Mouse (Mus musculus) thymus, adult 2 months (tissue): ENCODE data around the gene Phactr2. TPM values are rescaled to one million over a fixed set of nuclear protein-coding genes. Genes with fewer than 3 reads are reported as not detected.

Experiments
- DNase-seq: peaks from one replicate; pipeline ENCODE4 v3.0.0; 2021
- H3K27ac ChIP-seq: fragments of 200-500 bp; 2 replicates; pipeline ENCODE4 v1.5.1; 2012; ENCODE audit warnings: low read length, control low read depth; ENCODE audit not compliant: control insufficient read depth, insufficient read depth
- H3K27me3 ChIP-seq: fragments of 200-500 bp; 2 replicates; pipeline ENCODE4 v1.6.1; 2012; ENCODE audit warnings: mild to moderate bottlenecking, low read length, moderate library complexity, mixed read lengths; ENCODE audit not compliant: control insufficient read depth, insufficient read depth
- H3K36me3 ChIP-seq: fragments of 200-500 bp; 2 replicates; pipeline ENCODE4 v1.6.1; 2012; ENCODE audit warnings: mild to moderate bottlenecking, low read length, moderate library complexity; ENCODE audit not compliant: control insufficient read depth, insufficient read depth
- H3K4me1 ChIP-seq: fragments of 200-500 bp; replicated peaks from 2 replicates; pipeline ENCODE4 v1.6.1; 2012; ENCODE audit warnings: low read length; ENCODE audit not compliant: control insufficient read depth, insufficient read depth
- H3K4me3 ChIP-seq: fragments of 200-500 bp; 2 replicates; pipeline ENCODE4 v1.5.1; 2012; ENCODE audit warnings: mild to moderate bottlenecking, low read length, control low read depth, moderate library complexity; ENCODE audit not compliant: control insufficient read depth, insufficient read depth
- CTCF ChIP-seq: fragments of 200-500 bp; IDR thresholded peaks from 2 replicates; pipeline ENCODE4 v1.5.1; 2012; ENCODE audit warnings: mild to moderate bottlenecking, control low read depth, low read length, moderate library complexity, borderline replicate concordance; ENCODE audit not compliant: control insufficient read depth, poor library complexity, insufficient read depth; ENCODE audit errors: extremely low read depth
- POLR2A ChIP-seq: fragments of 200-500 bp; IDR thresholded peaks from 2 replicates; pipeline ENCODE4 v1.6.1; 2012; ENCODE audit warnings: mild to moderate bottlenecking, low read length, control low read depth, moderate library complexity; ENCODE audit not compliant: control insufficient read depth, poor library complexity, insufficient read depth; ENCODE audit errors: extremely low read depth
- WGBS: fragments of 180-500 bp; shearing (Covaris S2); methylation state at CpG from one replicate; pipeline ENCODE4 v1.1.7; 2018; 5-methylcytosine and 5-hydroxymethylcytosine counted together
- polyA plus RNA-seq: library from polyadenylated mRNA; depleted of rRNA; stranded (reverse); fragments of >200 nt; gene quantifications from 2 replicates; pipeline ENCODE4 v1.2.3, GENCODE M21; 2012

The Phactr2 gene
- polyA plus RNA-seq, 1 experiment = 3.7 TPM

- DNase-seq = no peak
- no peaks in the 10 kb centered on the region for H3K27me3 ChIP-seq
- H3K4me1 ChIP-seq = peaks cover 5% of the 10 kb centered on the region
- TF ChIP-seq CTCF (no peak), POLR2A (no peak)
- 93% methylated on average over 5 of the region's 5 CpGs for WGBS
- H3K4me3 ChIP-seq = no peak overlapping the region
- no peak overlapping the region for H3K27ac ChIP-seq
- peaks cover 6% of the 10 kb centered on the region; the same call in 1 of the 2 replicates for H3K36me3 ChIP-seq
Measured at GRCm38 (mm10) chr10:13189881-13190280, 284.3 kb downstream of the Phactr2 start.

- H3K27ac ChIP-seq = no peak overlapping the region
- H3K4me1 ChIP-seq = no peaks in the 10 kb centered on the region
- WGBS = 95% methylated on average over 3 of the region's 3 CpGs
- H3K27me3 ChIP-seq = no peaks in the 10 kb centered on the region
- TF ChIP-seq POLR2A = no peak
- TF ChIP-seq CTCF = no peak
- H3K4me3 ChIP-seq = no peak overlapping the region
- peaks cover 23% of the 10 kb centered on the region for H3K36me3 ChIP-seq
- no peak for DNase-seq
Measured at GRCm38 (mm10) chr10:13186754-13187153, 287.5 kb downstream of the Phactr2 start.

DNA sequence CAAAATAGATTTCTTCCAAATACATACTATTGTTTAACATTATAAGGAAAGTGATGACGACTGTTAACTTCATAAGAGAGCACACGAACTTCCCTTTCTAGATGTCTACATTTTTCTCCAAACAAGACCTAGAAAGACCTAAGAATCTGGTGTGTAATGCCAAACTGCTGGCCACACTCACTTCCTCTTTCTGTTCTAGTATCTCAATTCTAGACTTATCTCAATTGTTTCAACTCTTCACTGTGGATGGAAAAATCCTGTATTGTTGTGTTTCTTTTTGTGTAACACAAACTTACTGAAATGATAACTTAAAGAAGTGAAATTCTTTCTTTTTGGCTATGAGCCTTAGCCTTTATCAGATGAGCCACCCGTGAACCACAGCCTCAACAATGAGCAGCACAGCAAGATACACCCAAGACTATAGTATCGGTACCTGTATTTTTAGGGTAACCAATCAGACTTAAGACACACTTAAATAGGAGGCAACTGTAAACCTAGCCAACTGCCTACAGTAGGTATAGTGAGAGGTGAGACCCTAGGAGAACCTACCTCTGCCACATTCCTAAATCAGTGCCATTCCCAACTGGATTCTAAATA is 289.9 kb downstream of the Phactr2 start:
- H3K27me3 ChIP-seq = no peaks in the 10 kb centered on the region
- no peaks in the 10 kb centered on the region for H3K4me1 ChIP-seq
- WGBS = 63% methylated on average over 4 of the region's 4 CpGs
- DNase-seq = no peak
- H3K4me3 ChIP-seq = no peak overlapping the region
- TF ChIP-seq POLR2A = no peak
- no peak for TF ChIP-seq CTCF
- H3K36me3 ChIP-seq = peaks cover 38% of the 10 kb centered on the region
- H3K27ac ChIP-seq = no peak overlapping the region

DNA sequence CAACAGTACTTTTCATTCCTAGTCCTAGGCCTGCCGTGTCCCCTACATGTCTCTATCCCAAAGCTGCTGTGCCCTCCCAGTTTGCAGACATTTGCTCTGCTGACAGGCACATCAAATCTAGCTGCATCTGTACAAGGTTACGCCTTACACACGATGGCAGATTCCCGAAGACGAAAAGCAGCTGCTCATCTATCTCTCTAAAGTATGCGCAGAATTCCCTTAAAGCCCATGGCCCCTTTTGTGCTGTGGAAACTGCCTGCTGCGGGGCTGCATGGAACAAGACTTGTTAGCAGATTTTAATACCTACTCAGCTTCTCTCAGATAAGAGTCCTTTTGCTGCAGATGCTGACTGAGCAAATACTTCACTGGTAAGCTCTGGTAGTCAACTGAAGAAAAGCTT is 294.0 kb downstream of the Phactr2 start:
- Histone ChIP-seq H3K27ac (no peak overlapping the region), H3K36me3 (peaks cover 52% of the 10 kb centered on the region), H3K27me3 (no peaks in the 10 kb centered on the region), H3K4me1 (no peaks in the 10 kb centered on the region), H3K4me3 (no peak overlapping the region)
- 95% methylated on average over 7 of the region's 7 CpGs for WGBS
- TF ChIP-seq CTCF = no peak
- no peak for TF ChIP-seq POLR2A
- DNase-seq = no peak

DNA sequence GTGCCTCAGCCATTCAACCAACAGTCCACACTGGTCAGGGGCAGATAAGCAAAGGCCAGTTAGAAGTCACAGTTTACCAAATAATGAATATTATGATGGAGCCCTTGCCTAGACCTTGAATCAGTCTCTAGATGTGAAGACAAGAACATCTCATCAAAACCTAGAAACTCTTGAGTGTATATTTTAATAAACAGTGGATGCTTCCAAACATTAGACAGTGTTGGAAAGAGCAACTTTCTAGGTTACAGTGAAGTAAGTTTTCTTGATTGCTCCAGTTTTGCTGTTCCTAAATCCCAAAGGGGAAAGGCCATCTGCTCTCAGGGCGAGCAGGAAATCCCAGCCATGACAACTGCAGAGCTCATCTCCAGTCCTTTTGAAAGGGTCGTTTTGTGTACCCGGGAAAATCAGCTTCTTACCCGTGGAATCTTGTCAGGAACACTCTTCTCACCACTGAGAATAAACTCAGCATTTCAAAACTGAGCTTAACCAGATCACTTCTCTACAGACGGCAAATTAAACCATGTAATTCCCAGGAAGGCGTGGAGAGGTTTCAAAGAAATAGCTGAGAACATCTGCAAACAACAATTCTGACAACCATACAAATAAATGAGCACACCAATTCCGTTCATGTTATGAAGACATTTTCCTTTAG is 296.1 kb downstream of the Phactr2 start, which contains the start of gene Zc2hc1b:
Gene Zc2hc1b, minus strand, starts transcription at position 51 of the 652 bp plus-strand sequence.
- TF ChIP-seq CTCF (no peak), POLR2A (no peak)
- no peak within 1 kb of the TSS for H3K27ac ChIP-seq
- H3K27me3 ChIP-seq = no peaks in the 10 kb centered on the region
- H3K36me3 ChIP-seq = peaks cover 43% of the 10 kb centered on the region
- DNase-seq = no peak
- H3K4me1 ChIP-seq = no peaks in the 10 kb centered on the region
- 95% methylated on average over 7 of the region's 7 CpGs for WGBS
- no peak within 1 kb of the TSS for H3K4me3 ChIP-seq

DNA sequence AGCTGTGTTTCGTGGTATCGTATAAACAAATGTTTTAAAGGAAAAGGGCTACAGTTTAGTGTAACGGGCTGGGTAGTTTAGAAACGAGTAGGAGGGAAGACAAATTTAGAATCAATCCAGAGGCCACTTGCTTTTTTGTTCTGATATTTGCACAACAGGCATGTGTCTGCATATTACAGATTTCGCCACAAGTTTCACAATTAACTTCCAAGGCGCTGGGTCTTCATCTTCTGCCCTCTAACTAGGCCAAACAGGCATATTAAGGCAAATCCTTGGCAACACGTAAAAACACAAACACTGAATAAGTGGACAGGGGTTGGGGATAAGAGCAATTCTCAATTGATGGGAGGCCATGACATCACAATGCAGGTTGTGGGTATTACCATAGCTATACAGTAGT is 298.3 kb downstream of the Phactr2 start:
- no peak for TF ChIP-seq POLR2A
- Histone ChIP-seq H3K27ac (no peak overlapping the region), H3K36me3 (peaks cover 30% of the 10 kb centered on the region), H3K4me1 (peaks cover 10% of the 10 kb centered on the region), H3K27me3 (no peaks in the 10 kb centered on the region), H3K4me3 (no peak overlapping the region)
- no peak for DNase-seq
- WGBS = 97% methylated on average over 7 of the region's 7 CpGs

DNA sequence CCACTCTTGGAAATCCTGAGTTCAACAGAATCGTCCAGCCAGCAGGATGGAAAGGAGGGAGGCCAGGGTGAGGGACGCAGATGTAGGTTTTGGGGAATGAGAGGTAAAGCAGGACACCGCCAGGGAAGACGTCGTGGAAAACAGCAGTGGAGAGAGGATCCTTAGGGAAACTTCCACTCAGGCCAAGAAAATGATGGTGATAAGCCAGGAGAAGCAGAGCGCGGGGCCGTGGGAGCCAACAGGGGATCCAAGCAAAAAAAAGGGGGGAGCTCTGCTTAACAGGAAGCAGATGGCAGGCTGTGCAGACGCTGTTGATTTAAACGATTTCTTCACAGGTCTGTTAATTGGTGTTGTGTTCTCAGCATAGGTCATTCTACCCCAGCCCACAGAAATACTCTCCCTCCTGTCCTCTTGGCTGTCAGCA is 301.4 kb downstream of the Phactr2 start:
- no peak for DNase-seq
- no peak for TF ChIP-seq POLR2A
- no peak for TF ChIP-seq CTCF
- no peak overlapping the region for H3K27ac ChIP-seq
- H3K27me3 ChIP-seq = no peaks in the 10 kb centered on the region
- H3K4me3 ChIP-seq = no peak overlapping the region
- 43% methylated on average over 10 of the region's 10 CpGs for WGBS
- H3K4me1 ChIP-seq = peaks cover 12% of the 10 kb centered on the region
- H3K36me3 ChIP-seq = peaks cover 3% of the 10 kb centered on the region
